Mouse (Mus musculus) thymus, postnatal 14 days (tissue): Measurements from ENCODE around the gene Casp6.

ENCODE experiments used
- DNase-seq: peaks from one replicate; pipeline ENCODE4 v3.0.0; 2021

Casp6 gene

DNA sequence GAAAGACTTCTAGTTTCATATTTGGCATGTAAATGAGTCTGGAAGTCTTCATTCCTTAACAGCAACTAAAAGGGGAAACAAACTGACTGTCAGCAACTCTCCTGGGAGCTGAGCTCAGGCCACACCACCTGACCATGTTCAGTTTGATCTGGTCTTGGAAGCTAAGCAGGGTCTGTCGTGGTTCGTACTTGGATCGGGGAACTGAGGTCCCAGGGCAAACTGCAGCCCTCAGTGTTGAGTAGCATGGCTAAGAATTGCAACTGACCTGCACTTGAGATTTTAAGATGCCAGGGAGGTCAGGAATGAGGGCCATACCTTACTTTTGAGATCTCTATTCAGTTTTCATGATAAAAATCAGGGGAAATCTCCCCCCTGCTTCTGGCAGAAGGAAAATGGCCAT is 24.6 kb downstream of the Casp6 start:
- no peak for DNase-seq

DNA sequence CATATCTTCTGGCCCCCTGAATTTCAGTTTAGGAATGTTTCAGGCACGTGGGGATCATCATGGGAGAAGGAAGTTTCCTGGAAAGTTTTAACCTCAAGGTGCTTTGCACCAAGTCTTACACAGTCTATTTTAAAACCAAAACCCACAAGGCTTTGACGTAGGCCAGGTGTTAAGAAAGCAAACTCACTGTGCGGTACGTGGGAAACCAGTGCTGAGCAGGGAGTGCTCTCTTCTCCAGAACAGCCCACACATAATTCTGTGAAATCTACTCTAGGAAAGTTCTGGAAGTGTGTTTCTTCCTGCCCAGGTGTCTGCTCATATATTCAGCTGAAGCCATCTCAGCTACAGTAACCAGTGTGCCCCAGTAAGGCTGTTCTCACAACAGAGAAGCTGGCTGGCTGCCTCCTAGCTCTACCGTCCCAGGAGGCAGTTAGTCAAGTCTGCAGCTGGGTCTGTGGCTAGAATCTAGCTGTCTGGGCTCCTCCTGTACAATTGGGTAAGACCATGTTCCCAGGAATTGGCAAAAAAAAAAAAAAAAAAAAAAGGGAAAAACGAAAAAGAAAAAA is 29.1 kb downstream of the Casp6 start:
- no peak for DNase-seq

DNA sequence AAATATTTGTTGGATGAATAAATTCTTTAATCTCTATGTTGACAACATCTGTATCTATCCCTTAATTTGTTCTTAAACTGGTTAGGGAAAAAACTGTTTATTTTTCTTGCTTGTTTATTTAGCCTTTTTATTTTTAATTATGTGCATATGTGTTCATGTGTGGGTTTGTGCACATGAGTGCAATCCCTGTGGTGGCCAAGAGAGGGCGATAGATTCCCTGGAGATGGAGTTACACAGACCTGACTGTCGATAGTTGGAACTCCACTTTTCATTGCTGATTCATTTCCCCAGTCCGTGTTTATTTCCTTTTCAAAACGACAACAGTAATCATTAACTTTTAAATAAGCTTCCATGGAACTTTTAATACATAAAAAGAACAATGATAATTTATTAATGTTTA is 31.2 kb downstream of the Casp6 start:
- peak; percentile 40 for DNase-seq

- DNase-seq: no peak
Observed at GRCm38 (mm10) chr3:129936561-129936960, 35.3 kb downstream of the Casp6 start.

DNA sequence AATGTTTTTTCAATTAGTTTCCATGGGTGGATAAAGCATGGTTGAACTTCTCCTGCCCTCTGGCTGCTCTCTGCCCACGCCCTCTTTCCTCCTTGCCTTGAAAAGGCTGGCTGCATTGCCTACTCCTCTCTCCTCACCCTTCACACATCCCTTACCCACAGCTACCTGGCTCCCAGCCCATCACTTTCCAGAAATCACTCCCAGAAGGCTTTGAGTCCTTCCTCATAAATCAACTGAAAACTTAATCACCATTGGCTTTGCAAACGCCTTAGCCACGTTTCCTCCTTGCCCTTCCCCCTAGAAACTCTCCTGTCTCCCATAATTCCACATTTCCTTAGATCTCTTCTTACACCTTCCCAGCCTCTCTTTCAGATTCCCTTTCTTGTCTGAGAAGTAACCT is 36.6 kb downstream of the Casp6 start:
- no peak for DNase-seq

DNA sequence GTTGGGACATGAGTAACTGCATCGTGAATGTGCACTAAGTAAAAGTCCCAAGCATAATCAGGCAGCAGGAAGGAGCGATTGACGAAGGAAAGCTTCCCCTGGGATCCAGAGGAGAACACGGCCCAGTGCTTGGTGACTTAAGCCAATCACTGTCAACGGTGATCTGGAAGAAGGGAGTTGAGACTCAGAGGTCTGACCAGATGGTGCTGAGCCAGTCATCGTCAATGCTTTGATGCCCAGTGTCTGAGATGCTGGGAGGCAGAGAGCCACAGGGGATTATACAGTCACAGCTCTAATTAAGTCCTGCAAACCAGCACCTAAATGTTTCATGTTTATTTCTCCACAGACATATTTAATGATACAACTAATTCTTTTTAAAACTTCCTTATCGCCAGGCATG is 37.8 kb downstream of the Casp6 start:
- no peak for DNase-seq

DNA sequence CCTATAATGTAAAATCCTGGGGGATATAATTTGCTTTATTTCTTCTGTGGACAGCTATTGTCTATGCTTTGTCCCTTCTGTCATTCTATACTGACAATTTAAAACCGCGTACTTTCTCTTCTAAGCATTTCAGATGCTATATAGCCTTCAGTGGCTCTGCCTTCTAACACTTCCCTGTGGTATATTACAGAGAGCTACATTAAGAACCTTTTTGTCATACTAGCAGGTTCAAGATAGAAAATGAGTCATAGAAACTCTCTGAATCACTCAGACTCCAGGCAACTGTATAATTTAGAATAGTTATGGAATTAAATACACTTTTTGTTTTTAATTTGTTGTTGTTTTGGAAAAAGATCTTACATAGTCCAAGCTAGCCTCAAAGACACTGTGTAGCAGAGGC is 39.6 kb downstream of the Casp6 start:
- DNase-seq: no peak

GRCm38 (mm10) chr3:129941291-129941690 is 40.1 kb downstream of the Casp6 start:
- DNase-seq: no peak

DNA sequence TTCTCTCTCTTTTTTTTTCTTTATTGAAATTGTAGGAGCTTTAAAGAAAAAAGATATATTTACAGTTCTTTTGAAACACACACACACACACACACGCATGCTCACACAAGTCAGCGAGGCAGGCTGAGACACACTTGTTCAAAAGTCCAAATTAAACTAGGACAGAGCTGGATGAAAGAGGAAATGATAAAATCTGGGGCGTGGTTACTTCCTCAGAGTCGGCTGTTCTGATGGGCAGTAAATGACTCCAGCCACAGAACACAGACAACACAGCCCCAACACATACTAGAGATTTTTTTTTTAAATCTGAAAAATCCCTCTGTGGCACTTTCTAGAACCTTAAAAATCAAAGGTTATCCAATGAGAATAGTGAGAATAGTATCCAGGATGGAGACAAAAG is 42.6 kb downstream of the Casp6 start:
- no peak for DNase-seq

GRCm38 (mm10) chr3:129946217-129946914 is 45.1 kb downstream of the Casp6 start:
- no peak for DNase-seq

DNA sequence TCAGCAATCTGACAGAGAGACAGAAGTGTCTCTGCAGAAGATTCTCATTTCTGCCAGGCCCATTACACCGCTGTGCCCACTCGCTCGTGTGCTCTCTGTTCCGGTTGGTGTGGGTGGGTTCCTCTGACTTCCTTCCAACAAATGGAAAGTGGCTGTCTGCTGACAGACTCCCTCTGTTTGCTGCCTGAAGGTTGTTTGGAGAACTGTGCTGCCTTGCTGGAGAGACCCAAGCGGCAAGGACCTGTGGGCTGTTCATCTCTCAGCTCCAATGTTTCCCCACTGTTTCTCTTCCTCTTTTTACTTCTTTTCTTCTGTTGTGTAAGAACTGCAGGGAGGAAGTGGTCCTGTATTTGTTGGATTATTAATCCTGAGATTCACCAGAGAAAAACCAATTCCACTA is 47.1 kb downstream of the Casp6 start:
- DNase-seq: no peak

GRCm38 (mm10) chr3:129949158-129949773 is 48.0 kb downstream of the Casp6 start:
- no peak for DNase-seq

GRCm38 (mm10) chr3:129953296-129953695 is 52.1 kb downstream of the Casp6 start:
- DNase-seq: no peak

DNA sequence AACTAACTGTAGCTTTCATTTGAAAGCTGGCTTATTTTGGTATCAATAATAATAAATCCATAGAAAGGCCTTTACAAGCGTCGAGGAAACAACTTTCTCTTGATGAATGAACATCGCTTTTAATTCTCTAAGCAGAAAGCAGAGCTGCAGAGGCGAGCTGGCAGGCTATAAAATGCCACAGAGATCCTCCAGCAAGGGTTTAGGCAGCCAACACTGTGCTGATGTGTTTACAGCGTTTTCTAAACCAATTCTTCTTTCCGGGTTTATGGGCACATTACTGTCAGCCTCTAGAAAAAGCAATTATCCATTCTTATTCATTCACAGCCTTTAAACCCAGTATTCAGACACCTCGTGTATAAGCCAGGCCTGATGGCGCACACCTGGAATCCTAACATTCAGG is 61.3 kb downstream of the Casp6 start:
- no peak for DNase-seq
